Mouse (Mus musculus) neural tube, embryonic 15.5 days (tissue): ENCODE results near the gene Fer. TPM values are rescaled to one million over a fixed set of nuclear protein-coding genes. Genes with fewer than 3 reads are reported as not detected.
A peak's percentile ranks its signal among the peaks of the same experiment; 100 is the strongest.

Experiments
- ATAC-seq: fragments of 200-750 bp; cut with Nextera tagmentation; 2 replicates; pipeline ENCODE4 v1.8.0; 2017; ENCODE audit warnings: mild to moderate bottlenecking, moderate TSS enrichment, moderate library complexity; ENCODE audit not compliant: low FRiP score
- H3K27ac ChIP-seq: fragments of 300-500 bp; sonication (generic); replicated peaks from 2 replicates; pipeline ENCODE4 v1.5.1; 2015; ENCODE audit warnings: mild to moderate bottlenecking, inconsistent platforms
- H3K27me3 ChIP-seq: fragments of 300-500 bp; sonication (generic); replicated peaks from 2 replicates; pipeline ENCODE4 v1.6.1; 2015; ENCODE audit warnings: inconsistent platforms
- H3K36me3 ChIP-seq: fragments of 300-500 bp; sonication (generic); 2 replicates; pipeline ENCODE4 v1.6.1; 2015; ENCODE audit warnings: inconsistent platforms
- H3K4me1 ChIP-seq: fragments of 300-500 bp; sonication (generic); 2 replicates; pipeline ENCODE4 v1.6.1; 2015; ENCODE audit warnings: inconsistent platforms
- H3K4me2 ChIP-seq: fragments of 300-500 bp; sonication (generic); 2 replicates; pipeline ENCODE4 v1.6.1; 2015; ENCODE audit warnings: inconsistent platforms, mild to moderate bottlenecking, moderate library complexity
- H3K4me3 ChIP-seq: fragments of 300-500 bp; sonication (generic); replicated peaks from 2 replicates; pipeline ENCODE4 v1.5.1; 2015; ENCODE audit warnings: mild to moderate bottlenecking, inconsistent platforms
- H3K9ac ChIP-seq: fragments of 300-500 bp; sonication (generic); replicated peaks from 2 replicates; pipeline ENCODE4 v1.6.1; 2015; ENCODE audit warnings: mild to moderate bottlenecking, inconsistent platforms
- H3K9me3 ChIP-seq: fragments of 300-500 bp; sonication (generic); replicated peaks from 2 replicates; pipeline ENCODE4 v1.6.1; 2016; ENCODE audit warnings: inconsistent platforms
- WGBS: fragments of 180-500 bp; shearing (Covaris S2); methylation state at CpG from one replicate; pipeline ENCODE4 v1.1.7; 2015; ENCODE audit warnings: mixed read lengths; 5-methylcytosine and 5-hydroxymethylcytosine counted together
- polyA plus RNA-seq: library from polyadenylated mRNA; unstranded; fragments of >200 nt; fragmentation: Nextera tagmentation; extraction: Ambion mirVana; gene quantifications from 2 replicates; pipeline ENCODE4 v1.2.1, GENCODE M21; 2015

Fer gene
- polyA plus RNA-seq, 1 experiment from 2014 or later: 31.5 TPM

DNA sequence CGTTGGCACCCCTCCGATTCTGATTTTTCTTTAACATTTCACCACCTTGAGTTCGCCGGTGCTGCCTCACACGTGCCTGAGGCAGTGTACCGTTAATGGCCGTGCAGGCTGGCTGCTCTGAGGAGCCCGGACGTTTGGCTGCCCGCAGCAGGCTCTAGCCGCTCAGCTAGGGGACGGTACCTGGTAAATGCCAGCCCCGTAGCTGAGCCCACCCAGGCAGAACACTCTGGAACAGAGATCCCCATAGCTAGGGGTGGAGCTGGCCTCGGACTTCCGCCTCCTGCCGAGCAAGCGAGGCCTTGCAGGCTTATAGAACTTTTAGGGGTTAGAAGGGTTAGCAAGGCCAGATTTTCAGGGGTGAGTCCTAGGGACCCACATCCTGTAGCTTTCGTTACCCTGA lies 75.0 kb downstream of the Fer start:
- Histone ChIP-seq H3K9ac (no peak overlapping the region), H3K9me3 (no peaks in the 10 kb centered on the region), H3K4me2 (no peak overlapping the region), H3K36me3 (peaks cover 10% of the 10 kb centered on the region), H3K4me1 (no peaks in the 10 kb centered on the region), H3K27me3 (no peaks in the 10 kb centered on the region), H3K4me3 (no peak overlapping the region), H3K27ac (no peak overlapping the region)
- WGBS: 67% methylated on average over 18 of the region's 18 CpGs
- no peak for ATAC-seq

DNA sequence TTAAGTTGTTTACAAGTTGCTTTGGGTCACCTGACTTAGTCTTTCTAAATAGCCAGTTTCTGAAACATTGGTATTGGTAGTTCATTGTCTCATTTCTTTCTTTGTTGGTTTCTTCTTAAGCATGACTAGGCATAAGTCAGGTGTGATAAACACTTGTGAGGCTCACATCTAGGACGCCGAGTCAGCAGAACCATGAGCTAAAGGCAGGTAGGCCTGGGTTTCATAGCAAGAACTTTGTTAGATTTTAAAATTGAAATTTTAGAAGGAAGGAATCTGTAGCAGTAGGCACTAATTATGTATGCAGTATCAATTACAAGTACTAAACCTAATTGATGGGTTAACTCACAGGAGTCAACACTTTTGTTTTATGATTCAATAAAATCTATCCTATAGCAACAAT lies 83.9 kb downstream of the Fer start:
- H3K4me2 ChIP-seq: no peak overlapping the region
- 93% methylated on average over 2 of the region's 2 CpGs for WGBS
- H3K27me3 ChIP-seq: no peaks in the 10 kb centered on the region
- H3K4me1 ChIP-seq: no peaks in the 10 kb centered on the region
- no peak overlapping the region for H3K4me3 ChIP-seq
- no peak overlapping the region for H3K9ac ChIP-seq
- H3K9me3 ChIP-seq: no peaks in the 10 kb centered on the region
- no peak for ATAC-seq
- no peak overlapping the region for H3K27ac ChIP-seq
- peaks cover 3% of the 10 kb centered on the region; the same call in 1 of the 2 replicates for H3K36me3 ChIP-seq

DNA sequence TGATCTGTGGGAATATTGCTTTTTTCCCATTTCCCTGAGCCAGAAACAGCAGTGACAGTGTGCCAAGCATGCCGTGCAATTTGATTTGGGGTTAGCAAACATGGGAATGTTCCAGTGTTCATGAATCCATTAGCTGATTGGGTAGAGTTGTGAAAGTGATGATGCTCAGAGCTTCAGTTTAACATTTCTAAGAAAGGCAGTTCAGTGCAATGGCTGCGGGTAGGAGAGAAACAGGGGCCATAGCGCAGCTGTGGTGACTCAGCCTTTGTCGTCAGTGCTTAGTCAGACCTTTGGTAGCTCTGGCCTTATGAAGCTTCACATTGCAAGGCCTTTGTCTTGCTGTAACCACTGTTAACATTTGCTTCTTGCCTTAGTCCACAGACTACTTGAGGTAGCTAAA lies 85.9 kb downstream of the Fer start:
- no peak overlapping the region for H3K27ac ChIP-seq
- no peak for ATAC-seq
- 88% methylated on average over 4 of the region's 4 CpGs for WGBS

DNA sequence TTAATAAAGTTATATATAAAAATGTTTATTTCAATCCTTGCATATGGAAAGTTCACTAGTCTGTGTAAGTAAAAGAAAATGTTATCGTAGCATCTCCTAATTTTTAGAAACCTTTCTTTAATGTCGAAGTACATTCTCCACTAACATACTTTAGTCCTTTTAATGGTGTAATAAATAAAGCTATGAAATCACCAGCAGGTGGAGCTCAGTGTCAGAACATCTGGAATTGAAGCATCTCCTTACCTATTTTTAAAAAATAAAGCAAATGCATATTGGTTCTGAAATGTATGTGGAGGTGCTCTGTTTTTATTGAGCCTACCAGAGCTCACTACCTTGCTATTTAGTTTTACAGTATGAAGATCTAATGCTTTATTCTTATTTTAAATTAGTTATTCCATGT lies 88.6 kb downstream of the Fer start:
- Histone ChIP-seq H3K9ac (no peak overlapping the region), H3K4me1 (no peaks in the 10 kb centered on the region), H3K4me3 (no peak overlapping the region), H3K27me3 (no peaks in the 10 kb centered on the region), H3K4me2 (no peak overlapping the region), H3K27ac (no peak overlapping the region), H3K36me3 (no peaks in the 10 kb centered on the region), H3K9me3 (no peaks in the 10 kb centered on the region)
- WGBS: 91% methylated on average over 2 of the region's 2 CpGs
- ATAC-seq: no peak

More for the DNA sequence above, 85.9 kb downstream of the Fer start:
- no peaks in the 10 kb centered on the region for H3K9me3 ChIP-seq
- H3K4me2 ChIP-seq: no peak overlapping the region
- no peak overlapping the region for H3K4me3 ChIP-seq
- no peak overlapping the region for H3K9ac ChIP-seq
- no peaks in the 10 kb centered on the region for H3K4me1 ChIP-seq
- no peaks in the 10 kb centered on the region for H3K27me3 ChIP-seq
- H3K36me3 ChIP-seq: peaks cover 3% of the 10 kb centered on the region; the same call in 1 of the 2 replicates

DNA sequence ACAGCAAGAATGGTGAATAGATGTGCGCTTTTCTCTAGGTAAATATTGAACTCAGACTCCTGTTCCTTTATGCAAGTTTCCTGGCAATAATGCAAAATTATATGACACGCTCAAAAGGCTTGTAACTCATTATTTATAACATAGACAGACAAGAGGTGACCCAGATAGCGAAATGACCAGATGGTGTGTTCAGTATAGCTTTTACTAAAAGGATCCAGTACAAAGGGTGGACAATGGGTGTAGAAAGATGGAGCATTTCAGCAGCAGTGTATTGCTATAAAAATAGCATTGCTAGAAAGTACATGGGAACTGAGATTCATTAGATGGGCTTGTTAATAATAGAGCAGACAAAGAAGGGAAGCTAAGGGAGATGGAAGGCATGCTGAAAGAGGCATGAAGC lies 104.2 kb downstream of the Fer start:
- Histone ChIP-seq H3K4me2 (no peak overlapping the region), H3K27me3 (no peaks in the 10 kb centered on the region), H3K4me1 (no peaks in the 10 kb centered on the region), H3K9me3 (no peaks in the 10 kb centered on the region), H3K27ac (no peak overlapping the region), H3K36me3 (no peaks in the 10 kb centered on the region), H3K4me3 (no peak overlapping the region), H3K9ac (no peak overlapping the region)
- no peak for ATAC-seq
- 89% methylated on average over 3 of the region's 3 CpGs for WGBS

DNA sequence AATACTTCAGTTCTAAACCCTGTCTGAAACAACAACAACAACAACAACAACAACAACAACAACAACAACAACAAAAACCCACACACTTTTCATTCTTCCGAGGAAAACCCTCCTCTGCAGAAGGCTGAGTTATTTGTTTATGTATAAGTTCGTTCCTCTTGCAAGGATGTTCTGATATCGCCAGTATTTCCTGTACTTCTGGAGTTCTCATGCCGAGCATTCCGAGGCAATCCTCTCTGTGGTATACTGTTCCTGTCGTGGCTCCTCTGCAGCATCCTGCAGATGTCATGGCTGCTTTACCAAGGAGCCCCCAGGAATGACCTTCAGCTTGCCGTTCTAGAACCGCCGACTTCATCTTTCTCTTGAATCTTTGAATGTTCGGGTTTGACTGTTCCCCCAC lies 106.6 kb downstream of the Fer start:
- Histone ChIP-seq H3K4me3 (no peak overlapping the region), H3K9ac (no peak overlapping the region), H3K27ac (no peak overlapping the region), H3K4me1 (no peaks in the 10 kb centered on the region), H3K36me3 (no peaks in the 10 kb centered on the region), H3K9me3 (no peaks in the 10 kb centered on the region), H3K27me3 (no peaks in the 10 kb centered on the region), H3K4me2 (no peak overlapping the region)
- ATAC-seq: no peak
- 79% methylated on average over 10 of the region's 10 CpGs for WGBS

DNA sequence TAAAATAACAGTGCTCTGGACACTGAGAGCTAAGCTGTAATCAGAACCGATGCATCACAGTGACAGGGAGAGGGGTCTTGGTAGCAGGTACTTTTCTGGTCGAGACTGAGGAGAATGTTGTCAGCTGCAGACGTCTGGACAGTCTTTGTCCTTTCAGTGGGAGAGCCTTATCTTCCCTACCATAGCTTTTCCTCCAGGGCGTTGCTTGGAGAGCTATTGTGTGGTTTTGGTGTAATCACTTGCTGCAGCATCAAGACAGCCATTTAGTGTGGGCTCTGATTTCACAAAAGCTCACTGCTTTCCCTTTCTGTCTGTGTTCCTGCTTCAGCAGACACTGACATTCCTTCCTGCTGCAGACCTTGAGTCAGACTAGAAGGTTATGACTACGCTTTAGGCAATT lies 107.4 kb downstream of the Fer start:
- Histone ChIP-seq H3K27me3 (no peaks in the 10 kb centered on the region), H3K9ac (no peak overlapping the region), H3K9me3 (no peaks in the 10 kb centered on the region), H3K4me1 (no peaks in the 10 kb centered on the region), H3K4me2 (no peak overlapping the region), H3K27ac (peak overlapping the region; percentile 37; the same call in 1 of the 2 replicates), H3K36me3 (no peaks in the 10 kb centered on the region), H3K4me3 (no peak overlapping the region)
- WGBS: 43% methylated on average over 5 of the region's 5 CpGs
- ATAC-seq: no peak

DNA sequence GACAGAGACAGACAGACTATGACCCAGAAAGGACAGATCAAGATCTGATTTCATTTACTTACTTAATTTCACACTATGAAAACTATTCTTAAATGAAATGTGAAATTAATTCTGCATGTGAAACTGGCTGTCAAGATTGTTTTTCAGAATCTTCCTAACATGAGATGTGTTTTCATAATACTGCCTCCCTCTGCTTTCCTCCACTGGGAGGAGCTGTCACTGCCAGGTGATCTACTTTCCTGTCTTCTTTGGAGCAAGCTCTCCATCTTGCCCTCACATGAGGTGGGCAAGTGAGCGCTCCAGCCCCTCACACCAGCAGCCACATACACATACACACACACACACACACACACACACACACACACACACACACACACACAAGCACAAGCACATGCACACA lies 108.1 kb downstream of the Fer start:
- ATAC-seq: no peak
- Histone ChIP-seq H3K36me3 (no peaks in the 10 kb centered on the region), H3K27ac (no peak overlapping the region), H3K9ac (no peak overlapping the region), H3K4me3 (no peak overlapping the region), H3K9me3 (no peaks in the 10 kb centered on the region), H3K4me2 (no peak overlapping the region), H3K4me1 (no peaks in the 10 kb centered on the region), H3K27me3 (no peaks in the 10 kb centered on the region)
- 90% methylated on average over 1 of the region's 1 CpGs for WGBS

DNA sequence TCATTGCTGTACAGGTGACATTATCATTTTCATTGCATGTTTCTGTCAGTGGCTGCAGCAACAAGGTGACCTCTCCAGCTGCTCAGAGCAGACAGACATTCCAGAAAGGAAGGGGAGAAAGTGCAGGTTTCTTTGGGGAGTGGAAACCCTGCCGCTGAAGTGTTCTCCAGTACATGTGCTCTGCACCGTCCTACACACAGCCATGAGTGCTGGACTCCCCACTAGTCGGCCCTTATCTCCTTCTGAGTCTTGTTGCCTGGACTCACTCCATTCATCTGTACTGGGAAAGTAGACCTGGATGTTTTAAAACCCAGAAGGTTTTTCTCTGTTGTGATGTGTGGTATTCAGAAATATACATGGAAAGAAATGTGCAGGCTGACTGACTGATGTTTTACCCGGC lies 109.3 kb downstream of the Fer start:
- H3K4me2 ChIP-seq: no peak overlapping the region
- H3K4me3 ChIP-seq: no peak overlapping the region
- H3K9me3 ChIP-seq: no peaks in the 10 kb centered on the region
- WGBS: 73% methylated on average over 4 of the region's 4 CpGs
- no peak for ATAC-seq
- no peak overlapping the region for H3K9ac ChIP-seq
- H3K27me3 ChIP-seq: no peaks in the 10 kb centered on the region
- no peak overlapping the region for H3K27ac ChIP-seq
- H3K4me1 ChIP-seq: no peaks in the 10 kb centered on the region
- H3K36me3 ChIP-seq: no peaks in the 10 kb centered on the region

DNA sequence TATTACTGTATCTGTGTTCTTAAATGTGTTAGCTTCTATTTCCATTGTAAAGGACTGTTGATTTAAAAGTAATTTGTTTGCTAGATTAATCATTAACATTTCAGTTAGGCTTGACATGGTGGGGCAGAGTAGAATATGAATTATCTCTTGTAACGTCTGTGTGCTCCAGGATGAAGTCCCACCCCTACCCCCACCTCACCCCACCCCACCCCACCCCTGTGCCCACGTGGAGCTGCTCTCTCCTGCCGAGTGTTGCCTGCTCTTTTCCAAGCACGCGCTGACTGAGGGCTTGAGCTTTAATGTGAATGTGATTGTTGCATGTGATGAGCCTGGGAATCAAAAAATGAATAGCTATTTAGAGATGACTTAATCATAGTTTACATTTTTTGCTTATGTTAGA lies 110.9 kb downstream of the Fer start:
- Histone ChIP-seq H3K9ac (no peak overlapping the region), H3K4me1 (no peaks in the 10 kb centered on the region), H3K27ac (no peak overlapping the region), H3K36me3 (no peaks in the 10 kb centered on the region), H3K9me3 (no peaks in the 10 kb centered on the region), H3K4me3 (no peak overlapping the region), H3K4me2 (no peak overlapping the region), H3K27me3 (no peaks in the 10 kb centered on the region)
- WGBS: 65% methylated on average over 5 of the region's 5 CpGs
- ATAC-seq: no peak

DNA sequence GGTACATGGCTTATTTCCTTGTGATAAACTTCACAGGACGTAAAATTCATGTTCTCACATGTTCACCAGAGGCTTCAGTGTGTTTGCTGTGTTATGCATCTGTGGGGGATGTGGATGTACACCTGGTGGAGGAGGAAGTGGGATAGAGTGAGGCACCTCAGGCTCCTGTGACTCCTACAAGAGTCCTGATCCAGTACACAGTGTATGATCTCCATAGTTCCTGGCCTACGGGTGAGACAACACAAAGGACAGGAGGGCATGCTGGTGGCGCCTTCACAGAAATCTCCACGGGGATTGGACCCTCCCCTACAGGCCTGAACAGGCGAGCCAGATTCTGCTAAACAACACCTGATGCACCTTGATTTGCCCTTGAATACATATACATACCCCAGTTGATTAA lies 111.4 kb downstream of the Fer start:
- Histone ChIP-seq H3K36me3 (no peaks in the 10 kb centered on the region), H3K4me2 (no peak overlapping the region), H3K27ac (no peak overlapping the region), H3K9me3 (no peaks in the 10 kb centered on the region), H3K4me1 (no peaks in the 10 kb centered on the region), H3K9ac (no peak overlapping the region), H3K27me3 (no peaks in the 10 kb centered on the region), H3K4me3 (no peak overlapping the region)
- no peak for ATAC-seq
- WGBS: 85% methylated on average over 5 of the region's 5 CpGs

DNA sequence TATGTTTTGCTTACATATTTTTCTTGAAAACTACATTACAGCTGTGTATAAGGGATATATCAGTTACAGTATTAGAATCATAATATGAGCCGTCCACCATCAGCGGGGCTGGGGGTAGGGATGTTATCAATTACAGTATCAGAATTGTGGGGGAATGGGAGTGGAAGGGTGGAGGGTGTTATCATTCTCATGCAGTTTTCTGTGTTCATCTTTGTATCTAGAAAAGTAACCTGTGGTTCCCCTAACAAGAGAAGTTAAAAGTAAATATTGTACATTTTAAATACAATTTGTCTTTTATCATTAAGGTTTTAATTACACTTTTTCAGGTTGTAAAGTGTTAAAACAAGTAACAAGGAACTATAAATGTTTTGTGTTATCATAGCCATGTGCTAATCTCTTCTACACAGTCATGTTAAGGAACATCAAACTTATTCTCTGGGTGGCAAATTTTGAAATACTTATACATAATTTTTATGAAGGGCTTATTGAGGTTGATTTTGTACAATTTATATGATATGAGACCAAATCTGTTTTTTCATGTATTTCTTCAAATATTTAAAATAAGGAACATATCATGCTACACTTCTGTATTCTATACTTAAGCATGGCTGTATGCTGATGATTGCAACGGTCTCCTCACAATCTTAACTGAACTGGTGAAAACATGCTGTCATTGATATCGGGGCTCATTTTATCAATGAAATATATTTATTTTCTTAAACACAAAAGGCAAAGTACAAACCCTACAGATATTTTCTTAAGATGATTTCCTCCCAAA lies 116.1 kb downstream of the Fer start:
- no peak overlapping the region for H3K27ac ChIP-seq
- no peak overlapping the region for H3K9ac ChIP-seq
- H3K4me2 ChIP-seq: no peak overlapping the region
- peaks cover 3% of the 10 kb centered on the region; the same call in 1 of the 2 replicates for H3K36me3 ChIP-seq
- no peaks in the 10 kb centered on the region for H3K27me3 ChIP-seq
- ATAC-seq: no peak
- H3K9me3 ChIP-seq: no peaks in the 10 kb centered on the region
- H3K4me3 ChIP-seq: no peak overlapping the region
- WGBS: 91% methylated on average over 4 of the region's 4 CpGs
- no peaks in the 10 kb centered on the region for H3K4me1 ChIP-seq
